Mouse (Mus musculus) lung, postnatal 0 days (tissue): ENCODE measurements around the gene Glrx5.

Experiments
- CTCF ChIP-seq: IDR thresholded peaks from 2 replicates; pipeline ENCODE4 v1.5.1; 2016; ENCODE audit warnings: antibody characterized with exemption, mild to moderate bottlenecking
- EP300 ChIP-seq: IDR thresholded peaks from 2 replicates; pipeline ENCODE4 v1.6.1; 2016; ENCODE audit warnings: antibody characterized with exemption, mild to moderate bottlenecking, control low read depth

- TF ChIP-seq CTCF (no peak), EP300 (no peak)
Observed at GRCm38 (mm10) chr12:105084816-105085215, 52.3 kb downstream of the Glrx5 start.
